Mouse (Mus musculus): ENCODE measurements around the gene Abhd14b.

GRCm38 (mm10) chr9:106405275-106405674, 42.0 kb upstream of the Abhd14b start:
- TF ChIP-seq CTCF (IDR thresholded peaks at IDR 0.05; ENCODE audit: borderline replicate concordance, insufficient read depth, low read length) (no peak), POLR2A (IDR thresholded peaks at IDR 0.05; ENCODE audit: low read depth, low read length) (no peak)

All from embryonic fibroblast, embryonic 13.5 days (primary cell).